Mouse (Mus musculus) MEL (cell line): ENCODE data around the gene AC109138.7. TPM values are rescaled to one million over a fixed set of nuclear protein-coding genes. Genes with fewer than 3 reads are reported as not detected.
A peak's percentile ranks its signal among the peaks of the same experiment; 100 is the strongest.

Experiments
- DNase-seq: peaks from one replicate; pipeline ENCODE4 v3.0.0; 2011; ENCODE audit warnings: low read depth, low spot score
- H3K27ac ChIP-seq: 2 replicates; pipeline ENCODE4 v1.5.1; 2012; ENCODE audit warnings: low read depth, mild to moderate bottlenecking, control low read depth, low read length, moderate library complexity; ENCODE audit not compliant: control insufficient read depth
- H3K27me3 ChIP-seq, 2 experiments: fragments of 150-350 bp in 1 of 2; sonication (generic) in 1 of 2; 2 replicates each; pipeline ENCODE4 v1.6.1; 2012; ENCODE audit warnings: low read length in 2 of 2, mild to moderate bottlenecking in 2 of 2, improper control_type of control experiment in 1 of 2, moderate library complexity in 1 of 2; ENCODE audit not compliant: insufficient read depth in 2 of 2, control insufficient read depth in 1 of 2
- H3K36me3 ChIP-seq, 2 experiments: 2 replicates each; pipeline ENCODE4 v1.6.1; 2012 to 2014; ENCODE audit warnings: low read length in 2 of 2, improper control_type of control experiment in 1 of 2, inconsistent platforms in 1 of 2, mild to moderate bottlenecking in 1 of 2; ENCODE audit not compliant: insufficient read depth in 2 of 2, control insufficient read depth in 1 of 2
- H3K4me1 ChIP-seq, 2 experiments: fragments of 150-350 bp in 1 of 2; sonication (generic) in 1 of 2; 2 replicates each; pipeline ENCODE4 v1.6.1; 2012; ENCODE audit warnings: low read length in 2 of 2, improper control_type of control experiment in 1 of 2, mild to moderate bottlenecking in 1 of 2; ENCODE audit not compliant: insufficient read depth in 2 of 2, control insufficient read depth in 1 of 2
- H3K4me3 ChIP-seq, 2 experiments: fragments of 150-350 bp in 1 of 2; sonication (generic) in 1 of 2; 2 replicates each; pipeline ENCODE4 v1.5.1; 2012; ENCODE audit warnings: low read depth in 2 of 2, low read length in 2 of 2, mild to moderate bottlenecking in 2 of 2, moderate library complexity in 2 of 2, control low read depth in 1 of 2, improper control_type of control experiment in 1 of 2; ENCODE audit not compliant: control insufficient read depth in 1 of 2, insufficient read depth in 1 of 2
- H3K79me2 ChIP-seq: 2 replicates; pipeline ENCODE4 v1.6.1; 2012; ENCODE audit warnings: mild to moderate bottlenecking, low read length, moderate library complexity; ENCODE audit not compliant: control insufficient read depth, poor library complexity, insufficient read depth
- H3K9ac ChIP-seq: 2 replicates; pipeline ENCODE4 v1.6.1; 2012; ENCODE audit warnings: low read depth, mild to moderate bottlenecking, control low read depth, low read length, moderate library complexity; ENCODE audit not compliant: control insufficient read depth, poor library complexity, severe bottlenecking
- H3K9me3 ChIP-seq: fragments of 150-350 bp; sonication (generic); replicated peaks from 2 replicates; pipeline ENCODE4 v1.6.1; 2012; ENCODE audit warnings: mild to moderate bottlenecking, low read length, improper control_type of control experiment, moderate library complexity; ENCODE audit not compliant: insufficient read depth
- CHD2 ChIP-seq: IDR thresholded peaks from 2 replicates; pipeline ENCODE4 v1.6.1; 2011; ENCODE audit warnings: low read length, improper control_type of control experiment
- EP300 ChIP-seq, 2 experiments: IDR thresholded peaks; 2 replicates each; pipeline ENCODE4 v1.6.1; 2011; ENCODE audit warnings: improper control_type of control experiment in 2 of 2, low read length in 2 of 2, low read depth in 1 of 2, mild to moderate bottlenecking in 1 of 2
- GABPA ChIP-seq: IDR thresholded peaks from 2 replicates; pipeline ENCODE4 v1.6.1; 2012; ENCODE audit warnings: low read depth, mild to moderate bottlenecking, inconsistent platforms, low read length, improper control_type of control experiment, moderate library complexity
- HCFC1 ChIP-seq: IDR thresholded peaks from 2 replicates; pipeline ENCODE4 v1.6.1; 2012; ENCODE audit warnings: low read depth, mild to moderate bottlenecking, inconsistent platforms, low read length, improper control_type of control experiment, moderate library complexity
- KAT2A ChIP-seq: conservative IDR thresholded peaks from 2 replicates; pipeline ENCODE4 v1.6.1; 2012; ENCODE audit warnings: low read depth, low read length, improper control_type of control experiment, inconsistent platforms
- MAZ ChIP-seq: IDR thresholded peaks from 2 replicates; pipeline ENCODE4 v1.6.1; 2012; ENCODE audit warnings: low read depth, mild to moderate bottlenecking, inconsistent platforms, low read length, improper control_type of control experiment
- MEF2A ChIP-seq: IDR thresholded peaks from 2 replicates; pipeline ENCODE4 v1.6.1; 2014; ENCODE audit warnings: low read depth, mild to moderate bottlenecking, inconsistent platforms, low read length, improper control_type of control experiment; ENCODE audit not compliant: poor library complexity, insufficient replicate concordance, severe bottlenecking; ENCODE audit errors: extremely low read depth
- NRF1 ChIP-seq: IDR thresholded peaks from 2 replicates; pipeline ENCODE4 v1.6.1; 2014; ENCODE audit warnings: low read depth, mild to moderate bottlenecking, inconsistent platforms, low read length, improper control_type of control experiment, moderate library complexity; ENCODE audit not compliant: poor library complexity, insufficient read depth, severe bottlenecking
- POLR2A ChIP-seq, 2 experiments: IDR thresholded peaks; 2 replicates each; pipeline ENCODE4 v1.6.1; 2011 to 2012; ENCODE audit warnings: low read length in 2 of 2, mild to moderate bottlenecking in 2 of 2, control low read depth in 1 of 2, improper control_type of control experiment in 1 of 2, low read depth in 1 of 2, moderate library complexity in 1 of 2; ENCODE audit not compliant: control insufficient read depth in 1 of 2, insufficient read depth in 1 of 2, poor library complexity in 1 of 2
- TBP ChIP-seq: IDR thresholded peaks from 2 replicates; pipeline ENCODE4 v1.8.0; 2011; ENCODE audit warnings: low read depth, low read length, improper control_type of control experiment
- UBTF ChIP-seq: IDR thresholded peaks from 2 replicates; pipeline ENCODE4 v1.6.1; 2012; ENCODE audit warnings: low read depth, mild to moderate bottlenecking, inconsistent platforms, low read length, improper control_type of control experiment, moderate library complexity, borderline replicate concordance; ENCODE audit not compliant: insufficient read depth
- USF2 ChIP-seq, 2 experiments: IDR thresholded peaks; 2 replicates each; pipeline ENCODE4 v1.6.1; 2011 to 2012; ENCODE audit warnings: improper control_type of control experiment in 2 of 2, low read length in 2 of 2, borderline replicate concordance in 1 of 2, inconsistent platforms in 1 of 2, low read depth in 1 of 2, mild to moderate bottlenecking in 1 of 2; ENCODE audit not compliant: insufficient read depth in 1 of 2
- ZC3H11A ChIP-seq: IDR thresholded peaks from 2 replicates; pipeline ENCODE4 v1.6.1; 2012; ENCODE audit warnings: low read depth, mild to moderate bottlenecking, inconsistent platforms, low read length, improper control_type of control experiment
- ZMIZ1 ChIP-seq: IDR thresholded peaks from 2 replicates; pipeline ENCODE4 v1.6.1; 2012; ENCODE audit warnings: low read depth, mild to moderate bottlenecking, inconsistent platforms, low read length, improper control_type of control experiment, moderate library complexity
- ZNF384 ChIP-seq: IDR thresholded peaks from 2 replicates; pipeline ENCODE4 v1.6.1; 2012; ENCODE audit warnings: low read depth, mild to moderate bottlenecking, inconsistent platforms, low read length, improper control_type of control experiment
- polyA plus RNA-seq, 2 experiments: library from polyadenylated mRNA; stranded (reverse) in 1 of 2; unstranded in 1 of 2; fragments of >175 nt in 1 of 2; fragments of >200 nt in 1 of 2; gene quantifications; 2 replicates each; pipeline versions ENCODE4 v1.2.1 to v1.2.4; 2012; ENCODE audit warnings: low replicate concordance in 2 of 2, low read depth in 1 of 2; ENCODE audit not compliant: insufficient read length in 2 of 2, insufficient read depth in 1 of 2, missing spikeins in 1 of 2
- total RNA-seq: library from RNA; depleted of rRNA; stranded (reverse); fragments of 300-350 nt; gene quantifications from 2 replicates; pipeline ENCODE4 v1.2.3, GENCODE M21; 2012; rRNA removed

The AC109138.7 gene
- total RNA-seq: not detected in 2 replicates
- polyA plus RNA-seq: not detected

GRCm38 (mm10) chr19:4214071-4214770 is at the start of gene AC109138.7, which contains the start of gene Clcf1:
TSS of gene AC109138.7 (plus strand) at chr19:4214357.
TSS of gene Clcf1 (plus strand) at chr19:4214238.
- Histone ChIP-seq H3K9ac (peak within 1 kb of the TSS; percentile 80), H3K4me3 (peak within 1 kb of the TSS; percentile 67 to 92), H3K9me3 (no peaks in the 10 kb centered on the region), H3K27me3 (peaks cover 10 to 18% of the 10 kb centered on the region in 2 experiments), H3K27ac (no peak within 1 kb of the TSS), H3K79me2 (peaks cover 2% of the 10 kb centered on the region; the same call in 1 of the 2 replicates), H3K36me3 (peaks cover 0 to 11% of the 10 kb centered on the region in 2 experiments; a peak in 2 of 4 replicates), H3K4me1 (peaks cover 2 to 13% of the 10 kb centered on the region in 2 experiments; a peak in 3 of 4 replicates)
- no peak for DNase-seq
- peak in 1 of 2 experiments; percentile 39; a peak in 2 of 4 replicates for TF ChIP-seq POLR2A (IDR thresholded peaks at IDR 0.05; ENCODE audit: control insufficient read depth in 1 of 2, insufficient read depth in 1 of 2, low read depth in 1 of 2, low read length in 2 of 2, poor library complexity in 1 of 2)
- 0 out of 2 replicates have a peak, but pooled peaks have one; percentile 58 for TF ChIP-seq UBTF
- TF ChIP-seq MEF2A: no peak
- TF ChIP-seq MAZ: peak; percentile 86; the same call in 1 of the 2 replicates
- TF ChIP-seq ZNF384: peak; percentile 76

GRCm38 (mm10) chr19:4164721-4165120 is 49.4 kb upstream of the AC109138.7 start:
- Histone ChIP-seq H3K36me3 (peaks cover 0 to 10% of the 10 kb centered on the region in 2 experiments; a peak in 3 of 4 replicates), H3K27me3 (no peaks in the 10 kb centered on the region), H3K4me1 (peaks cover 2 to 20% of the 10 kb centered on the region in 2 experiments), H3K27ac (no peak overlapping the region), H3K4me3 (no peak overlapping the region), H3K9ac (no peak overlapping the region), H3K9me3 (no peaks in the 10 kb centered on the region), H3K79me2 (peaks cover 4% of the 10 kb centered on the region)
- TF ChIP-seq GABPA (no peak), MAZ (no peak), EP300 (IDR thresholded peaks at IDR 0.05; ENCODE audit: low read depth in 1 of 2, low read length in 2 of 2) (no peak), NRF1 (no peak), ZMIZ1 (no peak), USF2 (IDR thresholded peaks at IDR 0.05; ENCODE audit: borderline replicate concordance in 1 of 2, insufficient read depth in 1 of 2, low read depth in 1 of 2, low read length in 2 of 2) (no peak), HCFC1 (no peak), CHD2 (no peak), TBP (no peak), KAT2A (no peak), ZC3H11A (no peak)
- DNase-seq: no peak
